Mouse (Mus musculus): ENCODE data around the gene Gdap1l1. TPM values are rescaled to one million over a fixed set of nuclear protein-coding genes. Genes with fewer than 3 reads are reported as not detected.

Gdap1l1 gene
- total RNA-seq (2023), result not detected in 2 replicates

DNA sequence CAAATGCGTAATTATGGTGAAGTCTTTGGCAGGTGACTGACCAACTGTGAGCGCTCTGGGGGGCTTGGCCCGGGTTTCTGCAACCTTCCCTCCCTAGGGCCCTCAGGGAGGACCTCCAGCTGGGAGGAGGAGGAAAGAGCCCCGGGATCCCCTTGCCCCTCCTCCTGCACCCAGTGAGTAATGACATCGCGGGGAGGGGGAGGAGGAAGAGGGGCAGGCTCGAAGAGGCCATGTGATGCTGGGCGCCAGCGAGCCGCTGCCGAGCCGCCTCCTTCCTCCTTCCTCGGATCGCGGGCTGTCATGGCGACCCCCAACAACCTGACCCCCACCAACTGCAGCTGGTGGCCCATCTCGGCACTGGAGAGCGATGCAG is at the start of gene Gdap1l1:
Gdap1l1 (plus strand) TSS at position 231 of the 373 bp plus-strand sequence.

DNA sequence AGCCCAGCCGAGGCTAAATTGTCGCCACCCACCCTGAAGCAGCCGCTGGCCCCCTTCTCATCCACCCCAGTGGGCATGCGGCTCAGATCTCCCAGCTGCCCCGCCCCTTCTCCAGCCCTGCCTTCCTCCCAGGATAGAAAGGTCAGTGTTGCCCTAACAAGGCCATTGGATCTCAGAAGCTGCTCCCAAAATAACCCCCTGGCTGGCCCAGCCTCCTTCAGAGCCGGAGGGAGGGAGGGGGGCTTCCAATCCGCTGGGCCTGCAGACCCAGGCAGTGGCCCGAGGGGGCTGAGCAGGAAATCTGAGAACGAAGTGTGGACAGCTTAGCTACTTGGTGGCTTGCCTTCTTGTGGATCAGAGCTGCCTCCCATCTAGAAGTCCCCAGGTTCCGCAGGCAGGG is 40.4 kb upstream of the Gdap1l1 start, which contains the start of gene Jph2:
Jph2 (minus strand) TSS at position 89 of the 400 bp plus-strand sequence.

DNA sequence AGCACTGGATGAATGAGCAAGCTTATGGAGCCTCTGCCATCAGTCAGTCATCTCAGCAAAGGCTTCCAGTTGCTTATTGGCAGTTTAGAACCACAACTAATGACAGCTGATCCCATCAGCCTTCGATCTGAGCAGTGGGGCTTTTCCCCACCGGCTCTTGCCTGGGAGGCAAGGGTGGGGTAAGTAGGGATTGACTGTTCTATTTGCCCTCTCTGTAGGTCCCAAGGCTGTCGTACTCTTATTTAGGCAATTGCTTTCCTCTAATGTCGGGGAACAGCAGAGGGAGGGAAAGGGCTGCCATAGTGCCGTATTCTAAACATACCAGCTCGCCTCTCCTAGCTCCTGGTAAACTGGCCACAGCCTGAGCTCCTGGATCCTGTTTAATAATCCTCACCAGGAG is 13.7 kb upstream of the Gdap1l1 start, which contains the start of gene Oser1:
Oser1 (minus strand) TSS at position 101 of the 400 bp plus-strand sequence.

DNA sequence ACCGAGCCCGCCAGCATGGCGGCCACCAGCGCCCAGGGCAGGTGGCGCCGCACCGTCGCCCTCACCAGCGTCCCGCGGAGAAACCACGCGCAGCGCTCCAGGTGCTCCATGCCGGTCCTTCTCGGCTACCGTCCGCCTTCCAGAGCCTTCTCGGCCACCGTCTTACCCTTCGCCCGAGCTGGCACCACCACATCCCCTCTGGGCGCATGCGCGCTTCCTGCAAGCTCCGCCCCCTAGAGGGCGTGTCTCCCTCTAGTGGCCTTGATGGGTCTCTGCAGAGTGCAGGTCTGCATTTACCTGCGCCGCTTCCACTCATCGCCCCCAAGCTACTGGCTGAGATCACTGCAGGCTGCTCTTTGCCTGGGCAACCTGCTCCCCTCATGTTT is 34.2 kb downstream of the Gdap1l1 start, which contains the start of gene Fitm2:
Fitm2 (minus strand) TSS at position 164 of the 386 bp plus-strand sequence.

DNA sequence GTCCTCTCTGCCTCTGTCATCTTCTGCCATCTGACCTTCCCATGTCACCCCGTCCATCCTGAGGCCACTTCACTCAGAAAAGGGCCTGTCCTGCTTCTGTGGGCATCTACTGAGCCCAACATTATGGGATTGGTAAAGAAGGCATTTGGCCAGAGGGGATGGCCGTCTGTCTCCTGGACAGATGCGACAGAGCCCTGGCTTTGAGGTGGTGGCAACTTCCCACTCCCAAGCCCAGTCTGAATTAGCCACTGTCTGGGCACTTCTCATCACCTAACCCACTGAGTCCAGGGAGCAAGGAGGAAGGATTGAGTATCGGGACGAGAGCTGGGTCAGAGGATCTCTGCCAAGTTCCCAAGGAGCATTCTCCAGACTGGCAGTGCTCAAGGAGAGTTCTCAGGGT is 53.7 kb downstream of the Gdap1l1 start, which contains the start of gene R3hdml:
R3hdml (plus strand) TSS at position 301 of the 400 bp plus-strand sequence.

Other genes with a start within 250 kb of the Gdap1l1 start
- not detected in 2 replicates for gene Tox2, start 235.4 kb upstream of the Gdap1l1 start, total RNA-seq (2023)
- gene Jph2, start 40.5 kb upstream of the Gdap1l1 start, total RNA-seq (2023), result not detected in 2 replicates
- 107 and 131 TPM in 2 replicates for gene Oser1, start 13.8 kb upstream of the Gdap1l1 start, total RNA-seq (2023)
- 0.66 and 1.0 TPM in 2 replicates for gene Fitm2, start 34.2 kb downstream of the Gdap1l1 start, total RNA-seq (2023)
- not detected in 2 replicates for gene R3hdml, start 53.8 kb downstream of the Gdap1l1 start, total RNA-seq (2023)
- not detected in 2 replicates for gene Hnf4a, start 68.3 kb downstream of the Gdap1l1 start, total RNA-seq (2023)
- 45.7 and 58.2 TPM in 2 replicates for gene Ttpal, start 163.8 kb downstream of the Gdap1l1 start, total RNA-seq (2023)
- 431 and 484 TPM in 2 replicates for gene Serinc3, start 206.7 kb downstream of the Gdap1l1 start, total RNA-seq (2023)
- gene Pkig, start 219.9 kb downstream of the Gdap1l1 start, total RNA-seq (2023), result 15.7 and 16.7 TPM in 2 replicates